Mouse (Mus musculus): ENCODE measurements around the gene Pcyt1a. TPM values are rescaled to one million over a fixed set of nuclear protein-coding genes. Genes with fewer than 3 reads are reported as not detected.

The Pcyt1a gene
- polyA plus RNA-seq, 1 experiment = 27.0 TPM

DNA sequence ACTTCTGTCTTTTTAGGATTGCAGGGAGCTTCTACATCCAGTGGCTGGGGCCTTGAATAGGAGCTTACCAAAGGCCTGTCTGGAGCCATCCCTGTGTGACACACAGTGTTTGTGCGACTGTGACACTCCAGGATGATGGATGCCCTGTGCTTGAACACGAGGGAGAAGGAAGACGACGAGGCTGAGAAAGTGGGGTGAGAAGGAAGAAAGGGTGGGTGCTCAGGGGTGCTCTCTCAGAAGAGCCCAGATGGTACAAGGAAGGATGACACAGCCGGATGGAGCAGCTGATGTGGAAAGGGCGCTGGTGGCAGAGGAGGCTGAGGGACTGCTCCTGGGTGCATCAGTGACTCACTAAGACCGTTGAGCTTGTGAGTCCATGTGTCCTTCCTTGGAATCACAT lies 30.5 kb upstream of the Pcyt1a start, which contains the start of gene Tm4sf19:
Tm4sf19 (plus strand) TSS at position 240 of the 400 bp plus-strand sequence.
- no peak within 1 kb of the TSS for H3K4me3 ChIP-seq (ENCODE audit: insufficient read depth, low read length)
- H3K27ac ChIP-seq (ENCODE audit: insufficient read depth, low read length) = no peak within 1 kb of the TSS
- H3K4me1 ChIP-seq (ENCODE audit: control insufficient read depth, insufficient read depth, low read length) = peaks cover 1% of the 10 kb centered on the region; the same call in 1 of the 2 replicates
- no peak for TF ChIP-seq CTCF (IDR thresholded peaks at IDR 0.05; ENCODE audit: extremely low read depth, insufficient read depth, low read length)
- TF ChIP-seq POLR2A (IDR thresholded peaks at IDR 0.05; ENCODE audit: extremely low read depth, insufficient read depth, low read length) = no peak

DNA sequence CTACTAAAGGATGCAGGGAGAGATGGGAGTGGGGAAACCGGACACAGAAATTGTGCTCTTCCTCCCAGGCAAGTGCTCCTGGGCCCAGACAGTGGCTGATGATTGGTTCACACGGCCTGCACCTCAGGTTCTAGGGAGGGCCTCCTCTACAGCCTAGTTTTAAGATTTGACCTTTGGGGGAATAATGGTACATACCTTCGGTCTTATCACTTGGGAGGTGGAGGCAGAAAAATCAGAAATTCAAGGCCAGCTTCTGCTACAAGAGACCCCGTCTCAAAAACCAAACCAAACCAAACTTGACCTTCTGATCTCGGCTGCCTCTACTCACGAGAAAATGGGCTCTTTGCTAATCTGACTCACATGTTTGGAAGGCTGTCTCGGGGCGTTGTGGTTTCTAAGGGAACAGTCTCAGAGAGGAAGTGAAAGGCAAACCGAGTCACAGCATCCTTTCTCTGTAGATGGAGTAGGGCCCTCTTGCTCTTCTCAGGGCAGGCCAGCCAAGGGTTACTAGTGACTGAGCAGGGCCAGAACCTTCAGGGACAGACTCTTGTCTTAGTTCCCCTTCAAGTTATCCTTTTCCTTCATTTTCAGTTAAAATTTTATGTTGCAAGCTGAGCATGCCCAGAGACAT lies 29.3 kb upstream of the Pcyt1a start:
- no peak for TF ChIP-seq CTCF (IDR thresholded peaks at IDR 0.05; ENCODE audit: extremely low read depth, insufficient read depth, low read length)
- no peak for TF ChIP-seq POLR2A (IDR thresholded peaks at IDR 0.05; ENCODE audit: extremely low read depth, insufficient read depth, low read length)
- Histone ChIP-seq H3K27ac (ENCODE audit: insufficient read depth, low read length) (no peak overlapping the region), H3K4me1 (ENCODE audit: control insufficient read depth, insufficient read depth, low read length) (peaks cover 1% of the 10 kb centered on the region; the same call in 1 of the 2 replicates), H3K4me3 (ENCODE audit: insufficient read depth, low read length) (no peak overlapping the region)

DNA sequence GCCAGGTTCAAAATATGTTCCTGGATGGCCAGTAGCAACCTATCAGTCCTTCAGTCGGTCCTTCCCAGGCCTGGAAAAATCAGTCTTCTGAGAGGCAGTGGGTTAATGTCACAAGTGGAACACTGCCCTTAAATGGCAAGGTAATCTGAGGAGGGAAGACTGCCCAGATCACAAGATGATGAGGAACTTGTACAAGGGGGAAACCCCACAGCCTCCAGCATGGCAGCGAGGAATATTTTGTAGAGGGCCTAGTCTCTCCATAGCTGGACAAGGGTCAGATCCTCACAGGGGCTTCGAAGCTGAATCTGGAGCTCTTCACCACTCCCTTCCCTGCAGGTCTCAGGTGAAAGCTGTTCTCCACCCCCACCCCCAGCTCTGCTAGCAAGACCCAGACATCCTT lies 27.9 kb upstream of the Pcyt1a start:
- H3K27ac ChIP-seq (ENCODE audit: insufficient read depth, low read length) = no peak overlapping the region
- peaks cover 1% of the 10 kb centered on the region; the same call in 1 of the 2 replicates for H3K4me1 ChIP-seq (ENCODE audit: control insufficient read depth, insufficient read depth, low read length)
- no peak overlapping the region for H3K4me3 ChIP-seq (ENCODE audit: insufficient read depth, low read length)
- no peak for TF ChIP-seq CTCF (IDR thresholded peaks at IDR 0.05; ENCODE audit: extremely low read depth, insufficient read depth, low read length)
- no peak for TF ChIP-seq POLR2A (IDR thresholded peaks at IDR 0.05; ENCODE audit: extremely low read depth, insufficient read depth, low read length)

- no peak overlapping the region for H3K27ac ChIP-seq (ENCODE audit: insufficient read depth, low read length)
Measured at GRCm38 (mm10) chr16:32405716-32406115, 25.0 kb upstream of the Pcyt1a start.

DNA sequence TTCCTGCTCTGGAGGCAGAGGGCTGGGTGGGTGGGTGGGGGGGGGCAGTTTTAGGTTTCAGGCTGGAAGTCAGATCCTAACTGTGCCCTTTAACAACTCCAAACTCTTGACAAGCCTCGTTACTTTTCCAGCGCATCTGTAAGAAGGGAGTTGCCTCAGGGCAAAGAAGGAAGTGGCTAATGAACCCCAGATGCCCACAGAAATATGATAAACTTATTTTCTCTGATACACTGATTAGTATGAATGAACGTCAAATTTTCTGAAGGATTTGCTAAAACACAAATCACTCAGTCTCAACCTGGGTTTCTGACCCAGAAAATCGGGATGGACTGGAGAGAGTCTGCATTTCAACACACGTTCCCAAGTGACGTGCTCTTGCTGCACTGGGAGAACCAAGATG lies 24.1 kb upstream of the Pcyt1a start:
- no peak for TF ChIP-seq POLR2A (IDR thresholded peaks at IDR 0.05; ENCODE audit: extremely low read depth, insufficient read depth, low read length)
- TF ChIP-seq CTCF (IDR thresholded peaks at IDR 0.05; ENCODE audit: extremely low read depth, insufficient read depth, low read length) = no peak
- no peaks in the 10 kb centered on the region for H3K4me1 ChIP-seq (ENCODE audit: control insufficient read depth, insufficient read depth, low read length)

More at GRCm38 (mm10) chr16:32405716-32406115, 25.0 kb upstream of the Pcyt1a start:
- TF ChIP-seq CTCF (IDR thresholded peaks at IDR 0.05; ENCODE audit: extremely low read depth, insufficient read depth, low read length) = no peak
- Histone ChIP-seq H3K4me3 (ENCODE audit: insufficient read depth, low read length) (no peak overlapping the region), H3K4me1 (ENCODE audit: control insufficient read depth, insufficient read depth, low read length) (no peaks in the 10 kb centered on the region)

DNA sequence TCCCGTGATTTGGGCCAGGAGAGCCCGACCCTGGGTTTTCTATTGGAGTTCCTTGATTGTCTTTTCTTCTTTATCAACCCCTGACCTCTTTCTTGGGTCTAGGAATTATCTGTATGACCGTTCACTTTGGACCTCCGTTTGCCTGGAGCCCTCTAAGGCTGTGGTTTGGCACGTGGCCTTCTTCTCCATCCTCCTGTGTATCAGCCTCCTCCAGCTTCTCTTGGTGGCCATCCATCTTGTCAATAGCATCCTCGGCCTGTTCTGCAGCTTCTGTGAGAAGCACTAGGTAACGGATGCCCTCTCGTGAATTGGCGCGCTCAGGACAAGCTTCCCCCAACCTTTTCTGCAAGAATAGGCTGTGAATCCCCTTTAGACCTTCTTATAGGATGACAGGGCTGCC lies 23.0 kb upstream of the Pcyt1a start:
- no peak for TF ChIP-seq CTCF (IDR thresholded peaks at IDR 0.05; ENCODE audit: extremely low read depth, insufficient read depth, low read length)
- TF ChIP-seq POLR2A (IDR thresholded peaks at IDR 0.05; ENCODE audit: extremely low read depth, insufficient read depth, low read length) = no peak
- Histone ChIP-seq H3K4me1 (ENCODE audit: control insufficient read depth, insufficient read depth, low read length) (no peaks in the 10 kb centered on the region), H3K4me3 (ENCODE audit: insufficient read depth, low read length) (no peak overlapping the region), H3K27ac (ENCODE audit: insufficient read depth, low read length) (no peak overlapping the region)

More for the DNA sequence above, 24.1 kb upstream of the Pcyt1a start:
- no peak overlapping the region for H3K4me3 ChIP-seq (ENCODE audit: insufficient read depth, low read length)
- H3K27ac ChIP-seq (ENCODE audit: insufficient read depth, low read length) = no peak overlapping the region

DNA sequence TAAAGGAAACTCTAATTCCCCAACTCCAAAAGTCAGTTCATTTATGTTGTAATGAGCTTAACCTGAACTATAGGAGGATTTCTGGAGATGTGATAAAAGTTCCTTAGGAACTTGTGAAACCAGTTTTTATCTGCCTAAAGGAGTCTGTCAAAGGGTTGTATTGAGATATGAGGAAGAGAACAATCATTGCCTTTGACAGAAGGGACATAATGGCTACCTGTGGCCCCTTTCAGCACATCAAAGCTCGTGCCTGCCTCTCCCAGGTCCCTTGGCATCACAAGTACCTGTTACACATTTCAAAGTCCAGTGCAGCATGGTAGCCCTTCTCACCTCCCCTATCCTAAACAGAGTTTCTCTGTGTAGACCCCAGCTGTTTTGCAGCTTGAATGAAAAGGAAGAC lies 13.3 kb upstream of the Pcyt1a start:
- peaks cover 2% of the 10 kb centered on the region; the same call in 1 of the 2 replicates for H3K4me1 ChIP-seq (ENCODE audit: control insufficient read depth, insufficient read depth, low read length)
- H3K4me3 ChIP-seq (ENCODE audit: insufficient read depth, low read length) = no peak overlapping the region
- no peak for TF ChIP-seq CTCF (IDR thresholded peaks at IDR 0.05; ENCODE audit: extremely low read depth, insufficient read depth, low read length)
- no peak for TF ChIP-seq POLR2A (IDR thresholded peaks at IDR 0.05; ENCODE audit: extremely low read depth, insufficient read depth, low read length)
- no peak overlapping the region for H3K27ac ChIP-seq (ENCODE audit: insufficient read depth, low read length)

DNA sequence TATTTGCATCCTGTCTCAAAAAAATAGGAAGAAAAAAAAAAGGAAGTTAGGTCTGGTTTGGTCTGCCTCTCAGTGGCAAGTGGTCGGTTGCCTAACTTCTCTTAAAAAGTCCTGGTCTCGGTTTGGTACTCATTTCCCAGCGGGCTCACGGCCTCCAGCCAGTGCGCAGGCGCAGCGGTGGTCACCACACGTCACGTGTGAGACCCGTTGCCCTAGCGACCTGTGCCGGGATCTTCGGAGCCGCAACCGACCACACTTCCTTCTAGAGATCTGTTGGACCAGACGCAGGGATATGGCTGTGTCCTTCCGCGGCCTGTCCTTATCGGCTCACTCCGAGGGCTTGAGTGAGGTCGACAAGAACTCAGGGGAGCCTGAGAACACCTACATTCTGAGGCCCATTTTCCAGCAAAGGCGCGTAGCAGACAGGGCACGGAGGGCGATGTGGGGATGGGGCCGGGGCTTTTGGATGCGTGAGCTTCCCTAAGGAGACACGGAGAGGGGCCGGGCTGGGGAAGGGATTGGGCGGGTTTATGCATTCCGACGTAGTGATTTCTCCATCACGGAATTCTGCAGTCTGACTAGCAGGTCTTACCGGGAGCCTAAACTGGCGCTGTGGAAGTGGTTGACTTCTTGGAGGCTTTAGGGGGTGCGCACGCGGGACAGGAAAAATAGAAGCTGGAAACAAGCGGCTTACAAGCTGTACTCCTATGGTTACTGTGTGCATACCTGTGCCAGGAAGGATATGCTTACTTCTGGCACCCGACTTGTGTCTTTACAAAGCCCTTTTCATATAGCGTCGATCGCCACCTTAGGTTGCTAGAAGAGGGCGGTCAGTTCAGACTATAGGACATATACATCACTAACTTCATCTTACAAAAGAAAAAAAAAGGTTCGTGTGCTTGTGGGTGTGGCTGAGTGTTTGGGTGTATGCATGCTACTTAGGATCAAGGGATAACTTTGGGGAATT lies 10.9 kb upstream of the Pcyt1a start, which contains the start of gene Tctex1d2:
Tctex1d2 (plus strand) TSS at position 186 of the 967 bp plus-strand sequence.
- peak within 1 kb of the TSS; percentile 68 for H3K4me3 ChIP-seq (ENCODE audit: insufficient read depth, low read length)
- TF ChIP-seq CTCF (IDR thresholded peaks at IDR 0.05; ENCODE audit: extremely low read depth, insufficient read depth, low read length) (no peak), POLR2A (IDR thresholded peaks at IDR 0.05; ENCODE audit: extremely low read depth, insufficient read depth, low read length) (peak; percentile 87)
- H3K4me1 ChIP-seq (ENCODE audit: control insufficient read depth, insufficient read depth, low read length) = peaks cover 2% of the 10 kb centered on the region; the same call in 1 of the 2 replicates
- H3K27ac ChIP-seq (ENCODE audit: insufficient read depth, low read length) = 0 out of 2 replicates have a peak within 1 kb of the TSS, but pooled peaks have one; percentile 5

GRCm38 (mm10) chr16:32427506-32427905 lies 3.2 kb upstream of the Pcyt1a start:
- TF ChIP-seq POLR2A (IDR thresholded peaks at IDR 0.05; ENCODE audit: extremely low read depth, insufficient read depth, low read length) (no peak), CTCF (IDR thresholded peaks at IDR 0.05; ENCODE audit: extremely low read depth, insufficient read depth, low read length) (no peak)
- peaks cover 2% of the 10 kb centered on the region for H3K4me1 ChIP-seq (ENCODE audit: control insufficient read depth, insufficient read depth, low read length)
- no peak overlapping the region for H3K27ac ChIP-seq (ENCODE audit: insufficient read depth, low read length)
- H3K4me3 ChIP-seq (ENCODE audit: insufficient read depth, low read length) = no peak overlapping the region

Data from cortical plate, adult 2 months (tissue).